In the genomic region with DNA sequence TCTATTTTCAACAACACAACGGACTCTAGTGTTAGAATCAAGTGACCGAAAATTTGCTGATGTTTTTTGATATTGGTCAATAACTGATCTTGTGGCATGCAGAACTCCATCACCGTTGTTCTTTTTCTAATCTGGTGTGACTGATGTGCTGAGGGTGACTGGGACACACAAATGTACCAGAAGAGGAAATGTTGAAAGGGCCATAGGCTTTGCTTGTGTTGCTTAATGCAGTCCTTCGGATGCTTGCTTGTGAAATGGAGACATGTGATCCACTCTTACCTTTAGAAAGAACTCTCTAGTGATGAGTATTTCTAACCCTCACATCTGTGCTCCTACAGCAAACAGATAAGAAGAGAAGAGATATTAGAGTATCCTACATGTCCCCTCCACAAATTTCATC, we compare ENCODE assay signal across 19 mouse cellular contexts.
"Had no signal": no experiment of that assay in that cellular context is flagged by ENCODE, and none has a peak within 500 bp of the region (broad histone marks: within the 10 kb centered on the region; RNA-seq: fewer than 3 reads in every experiment).

No protein-coding gene starts in this region.

- H3K9ac ChIP-seq: liver, embryonic 12.5 days; liver, embryonic 14.5 days; lung, embryonic 15.5 days; midbrain, embryonic 13.5 days; midbrain, embryonic 15.5 days; neural tube, embryonic 13.5 days; neural tube, embryonic 15.5 days; stomach, embryonic 15.5 days had no signal

- H3K36me3 ChIP-seq: liver, embryonic 12.5 days; lung, embryonic 15.5 days; midbrain, embryonic 13.5 days; midbrain, embryonic 15.5 days; neural tube, embryonic 13.5 days; neural tube, embryonic 15.5 days; stomach, embryonic 15.5 days had no signal

- H3K27me3 ChIP-seq: liver, embryonic 12.5 days; lung, embryonic 15.5 days; megakaryocyte, embryonic 14.5 days; midbrain, embryonic 13.5 days; midbrain, embryonic 15.5 days; neural tube, embryonic 13.5 days; neural tube, embryonic 15.5 days; stomach, embryonic 15.5 days had no signal

- H3K4me2 ChIP-seq: liver, embryonic 12.5 days; lung, embryonic 15.5 days; midbrain, embryonic 11.5 days; midbrain, embryonic 13.5 days; midbrain, embryonic 15.5 days; neural tube, embryonic 13.5 days; neural tube, embryonic 15.5 days; stomach, embryonic 15.5 days had no signal

- DNase-seq: lung, adult 2 months; lung, postnatal 14 days; lung, postnatal 36 days; right cerebral cortex, postnatal 14 days; thymus, adult 2 months; thymus, postnatal 25 days had no signal

- H3K9me3 ChIP-seq: liver, embryonic 12.5 days; lung, embryonic 15.5 days; midbrain, embryonic 13.5 days; midbrain, embryonic 15.5 days; neural tube, embryonic 13.5 days; stomach, embryonic 15.5 days had no signal

- H3K4me1 ChIP-seq: liver, embryonic 12.5 days; midbrain, embryonic 13.5 days; midbrain, embryonic 15.5 days; neural tube, embryonic 13.5 days; neural tube, embryonic 15.5 days; stomach, embryonic 15.5 days had no signal

- ATAC-seq: liver, embryonic 12.5 days; midbrain, embryonic 13.5 days; midbrain, embryonic 15.5 days had no signal

- H3K4me3 ChIP-seq: liver, embryonic 12.5 days; lung, embryonic 15.5 days; megakaryocyte, embryonic 14.5 days; midbrain, embryonic 13.5 days; midbrain, embryonic 15.5 days; myocyte; neural tube, embryonic 13.5 days; neural tube, embryonic 15.5 days; stomach, embryonic 15.5 days had no signal

- H3K27ac ChIP-seq: liver, embryonic 12.5 days; liver, embryonic 14.5 days; lung, embryonic 15.5 days; macrophage; midbrain, embryonic 13.5 days; midbrain, embryonic 15.5 days; neural tube, embryonic 13.5 days; neural tube, embryonic 15.5 days; stomach, embryonic 15.5 days; stomach, postnatal 0 days had no signal
